ENCODE assay signal across 16 mouse cellular contexts in the genomic region with DNA sequence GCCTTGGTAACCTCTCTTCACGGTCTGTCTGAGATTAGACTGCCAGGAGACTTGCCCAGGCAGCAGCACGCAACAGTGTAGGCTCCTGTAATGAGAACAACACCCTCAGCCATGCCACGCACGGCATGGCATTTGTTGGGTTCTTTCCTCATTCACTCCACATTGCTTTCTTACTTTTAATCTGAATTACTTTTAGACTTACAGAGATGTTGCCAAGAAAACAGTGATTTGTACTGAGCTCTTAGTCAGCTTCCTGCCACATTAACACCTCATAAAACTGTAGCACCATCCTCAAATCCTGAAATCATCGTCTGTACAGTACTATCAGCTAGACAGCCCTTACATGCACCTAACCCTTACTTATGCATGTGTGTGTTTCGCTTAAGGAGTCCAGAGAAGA.
"Had no signal": no experiment of that assay in that cellular context is flagged by ENCODE, and none has a peak within 500 bp of the region (broad histone marks: within the 10 kb centered on the region; RNA-seq: fewer than 3 reads in every experiment).

No protein-coding gene starts in this region.

- H3K27ac ChIP-seq: limb, embryonic 12.5 days; lung, embryonic 15.5 days; macrophage; midbrain, embryonic 15.5 days; neural tube, embryonic 12.5 days; stomach, postnatal 0 days had no signal

- H3K9ac ChIP-seq: lung, embryonic 15.5 days; midbrain, embryonic 15.5 days; neural tube, embryonic 12.5 days had no signal

- H3K27me3 ChIP-seq: limb, embryonic 12.5 days; lung, embryonic 15.5 days; megakaryocyte, embryonic 14.5 days; midbrain, embryonic 15.5 days; neural tube, embryonic 12.5 days had no signal

- H3K4me1 ChIP-seq: limb, embryonic 12.5 days; lung, embryonic 15.5 days; midbrain, embryonic 15.5 days; neural tube, embryonic 12.5 days had no signal

- ATAC-seq: midbrain, embryonic 15.5 days had no signal

- H3K4me2 ChIP-seq: limb, embryonic 12.5 days; lung, embryonic 15.5 days; midbrain, embryonic 11.5 days; midbrain, embryonic 15.5 days; neural tube, embryonic 12.5 days had no signal

- H3K4me3 ChIP-seq: limb, embryonic 12.5 days; lung, embryonic 15.5 days; megakaryocyte, embryonic 14.5 days; midbrain, embryonic 15.5 days; neural tube, embryonic 12.5 days had no signal

- DNase-seq: kidney, adult 11 months; kidney, adult 9 months; kidney, postnatal 10 days; layer of hippocampus, adult 9-11 months; layer of hippocampus, postnatal 36 days; lung, postnatal 14 days; right cerebral cortex, postnatal 25 days; thymus, postnatal 4 days had no signal

- H3K9me3 ChIP-seq: limb, embryonic 12.5 days; lung, embryonic 15.5 days; megakaryocyte, embryonic 14.5 days; midbrain, embryonic 15.5 days; neural tube, embryonic 12.5 days had no signal
